Mouse (Mus musculus) spleen, adult 2 months (tissue): ENCODE data around the gene Elf5.

ENCODE experiments used
- CTCF ChIP-seq: fragments of 200-500 bp; IDR thresholded peaks from 2 replicates; pipeline ENCODE4 v1.5.1; 2011; ENCODE audit warnings: mild to moderate bottlenecking, inconsistent platforms; ENCODE audit not compliant: insufficient read depth, insufficient read length, insufficient replicate concordance; ENCODE audit errors: extremely low read depth
- POLR2A ChIP-seq: fragments of 200-500 bp; IDR thresholded peaks from 2 replicates; pipeline ENCODE4 v1.6.1; 2011; ENCODE audit warnings: low read depth, low read length, inconsistent platforms

GRCm38 (mm10) chr2:103495633-103496418, 84.3 kb downstream of the Elf5 start:
- no peak for TF ChIP-seq CTCF
- no peak for TF ChIP-seq POLR2A
